Mouse (Mus musculus) embryonic fibroblast, embryonic 13.5 days (primary cell): Measurements from ENCODE around the gene Trpc7.

Experiments
- CTCF ChIP-seq: IDR thresholded peaks from 2 replicates; pipeline ENCODE4 v1.5.1; 2011; ENCODE audit warnings: mild to moderate bottlenecking, control low read depth, low read length, moderate library complexity, borderline replicate concordance; ENCODE audit not compliant: insufficient read depth
- POLR2A ChIP-seq: IDR thresholded peaks from 2 replicates; pipeline ENCODE4 v1.6.1; 2011; ENCODE audit warnings: low read depth, mild to moderate bottlenecking, control low read depth, low read length, moderate library complexity

- TF ChIP-seq POLR2A (no peak), CTCF (no peak)
Measured at GRCm38 (mm10) chr13:56741691-56742090, 154.1 kb downstream of the Trpc7 start.
